Mouse (Mus musculus): ENCODE data around the gene Myb. TPM values are rescaled to one million over a fixed set of nuclear protein-coding genes. Genes with fewer than 3 reads are reported as not detected.

Myb gene
- polyA plus RNA-seq, 1 experiment from 2014 or later = 8.9 TPM

Other genes with a start within 250 kb of the Myb start
- gene Ahi1, start 208.4 kb downstream of the Myb start, polyA plus RNA-seq (2015; fragmentation: Nextera tagmentation; extraction: Ambion mirVana) = 5.4 and 5.7 TPM in 2 replicates
- 78.3 and 79.4 TPM in 2 replicates for gene Hbs1l, start 135.0 kb upstream of the Myb start, polyA plus RNA-seq (2015; fragmentation: Nextera tagmentation; extraction: Ambion mirVana)
- gene Aldh8a1, start 216.3 kb upstream of the Myb start, polyA plus RNA-seq (2015; fragmentation: Nextera tagmentation; extraction: Ambion mirVana) = 0.09 and 0.29 TPM in 2 replicates